Mouse (Mus musculus) liver, embryonic 11.5 days (tissue): ENCODE results near the gene Trap1a. TPM values are rescaled to one million over a fixed set of nuclear protein-coding genes. Genes with fewer than 3 reads are reported as not detected.
"Not testable (repeated sequence)": the region's sequence is repeated elsewhere in the genome, so short reads cannot be mapped to it uniquely, and the experiment has no call there.

ENCODE experiments used
- ATAC-seq: fragments of 200-750 bp; cut with Nextera tagmentation; replicated peaks from 2 replicates; pipeline ENCODE4 v1.8.0; 2017; ENCODE audit warnings: moderate number of reproducible peaks, mild to moderate bottlenecking, moderate TSS enrichment, moderate library complexity; ENCODE audit not compliant: low FRiP score
- DNase-seq: peaks from one replicate; pipeline ENCODE4 v3.0.0-alpha.2; 2017; ENCODE audit warnings: low spot score
- H3K27ac ChIP-seq: fragments of 300-500 bp; sonication (generic); 2 replicates; pipeline ENCODE4 v1.5.1; 2014; ENCODE audit warnings: mild to moderate bottlenecking, low read depth, low read length, control low read depth
- H3K27me3 ChIP-seq: fragments of 300-500 bp; sonication (generic); replicated peaks from 2 replicates; pipeline ENCODE4 v1.6.1; 2014; ENCODE audit warnings: low read length, mixed read lengths; ENCODE audit not compliant: control insufficient read depth, insufficient read depth
- H3K36me3 ChIP-seq: fragments of 300-500 bp; sonication (generic); 2 replicates; pipeline ENCODE4 v1.6.1; 2014; ENCODE audit warnings: mild to moderate bottlenecking, low read length, moderate library complexity, mixed read lengths; ENCODE audit not compliant: control insufficient read depth, insufficient read depth
- H3K4me1 ChIP-seq: fragments of 300-500 bp; sonication (generic); replicated peaks from 2 replicates; pipeline ENCODE4 v1.6.1; 2014; ENCODE audit warnings: low read length, mixed read lengths; ENCODE audit not compliant: control insufficient read depth, insufficient read depth
- H3K4me2 ChIP-seq: fragments of 300-500 bp; sonication (generic); 2 replicates; pipeline ENCODE4 v1.6.1; 2014; ENCODE audit warnings: mild to moderate bottlenecking, control low read depth, moderate library complexity
- H3K4me3 ChIP-seq: fragments of 300-500 bp; sonication (generic); 2 replicates; pipeline ENCODE4 v1.5.1; 2014; ENCODE audit warnings: low read depth, low read length, control low read depth
- H3K9ac ChIP-seq: fragments of 300-500 bp; sonication (generic); 2 replicates; pipeline ENCODE4 v1.6.1; 2014; ENCODE audit warnings: low read depth, low read length, control low read depth
- H3K9me3 ChIP-seq: fragments of 300-500 bp; sonication (generic); 2 replicates; pipeline ENCODE4 v1.6.1; 2016; ENCODE audit warnings: low read length, inconsistent platforms, mixed read lengths; ENCODE audit not compliant: control insufficient read depth
- WGBS: fragments of 180-500 bp; shearing (Covaris S2); extraction: QIAGEN DNeasy Blood & Tissue Kit; methylation state at CpG from one replicate; pipeline ENCODE4 v1.1.7; 2014; 5-methylcytosine and 5-hydroxymethylcytosine counted together
- polyA plus RNA-seq: library from polyadenylated mRNA; unstranded; fragments of >200 nt; fragmentation: Nextera tagmentation; extraction: Ambion mirVana; gene quantifications from 2 replicates; pipeline ENCODE4 v1.2.1, GENCODE M21; 2014

Trap1a gene
- polyA plus RNA-seq: 0.56 and 0.70 TPM in 2 replicates

DNA sequence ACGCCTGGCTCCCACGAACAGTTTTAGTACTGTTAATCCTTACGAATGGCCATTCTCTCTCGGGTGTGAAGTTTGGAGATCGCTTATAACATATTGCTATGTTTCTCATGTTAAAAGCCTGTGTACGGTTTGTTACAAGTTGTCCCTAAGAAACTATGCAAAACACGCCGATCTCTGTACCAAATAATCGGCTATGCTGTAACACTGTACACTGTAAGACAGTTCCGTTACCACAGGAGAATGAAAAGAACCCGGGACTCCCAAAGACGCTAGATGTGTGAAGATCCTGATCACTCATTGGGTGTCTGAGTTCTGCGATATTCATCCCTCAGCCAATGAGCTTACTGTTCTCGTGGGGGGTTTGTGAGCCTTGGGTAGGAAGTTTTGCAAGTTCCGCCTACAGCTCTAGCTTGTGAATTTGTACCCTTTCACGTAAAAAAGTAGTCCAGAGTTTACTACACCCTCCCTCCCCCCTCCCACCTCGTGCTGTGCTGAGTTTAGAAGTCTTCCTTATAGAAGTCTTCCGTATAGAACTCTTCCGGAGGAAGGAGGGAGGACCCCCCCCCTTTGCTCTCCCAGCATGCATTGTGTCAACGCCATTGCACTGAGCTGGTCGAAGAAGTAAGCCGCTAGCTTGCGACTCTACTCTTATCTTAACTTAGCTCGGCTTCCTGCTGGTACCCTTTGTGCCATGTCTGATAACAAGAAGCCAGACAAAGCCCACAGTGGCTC, at the start of gene Trap1a:
Trap1a (plus strand) TSS at position 421 of the 732 bp plus-strand sequence.
- H3K36me3 ChIP-seq: no peaks in the 10 kb centered on the region
- H3K9me3 ChIP-seq: no peaks in the 10 kb centered on the region
- H3K9ac ChIP-seq: no peak within 1 kb of the TSS
- no peaks in the 10 kb centered on the region for H3K4me1 ChIP-seq
- H3K27ac ChIP-seq: no peak within 1 kb of the TSS
- WGBS: 85% methylated on average over 24 of the region's 24 CpGs
- no peak within 1 kb of the TSS for H3K4me3 ChIP-seq
- DNase-seq: no peak
- H3K27me3 ChIP-seq: peaks cover 4% of the 10 kb centered on the region; the same call in 1 of the 2 replicates
- H3K4me2 ChIP-seq: no peak within 1 kb of the TSS
- ATAC-seq: no peak

DNA sequence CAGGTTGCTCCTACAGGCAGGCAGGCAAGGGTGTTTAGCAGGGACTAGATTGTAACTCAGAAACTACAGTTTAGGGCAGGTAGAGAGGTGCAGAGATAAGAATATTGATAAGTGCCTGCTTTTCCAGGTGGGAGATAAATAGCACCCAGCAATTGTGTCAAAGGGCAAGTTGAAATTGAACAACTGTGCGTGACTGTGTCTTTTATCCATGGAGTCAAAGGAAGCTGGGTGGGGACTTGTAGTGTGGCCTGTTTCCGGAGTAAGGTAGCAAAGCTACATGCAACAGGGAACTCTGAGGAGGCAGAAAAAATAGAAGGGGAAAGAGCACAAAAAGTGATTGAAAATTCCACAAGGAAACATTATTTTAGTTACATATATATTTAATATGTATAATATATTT, 40.4 kb upstream of the Trap1a start:
- DNase-seq: no peak

DNA sequence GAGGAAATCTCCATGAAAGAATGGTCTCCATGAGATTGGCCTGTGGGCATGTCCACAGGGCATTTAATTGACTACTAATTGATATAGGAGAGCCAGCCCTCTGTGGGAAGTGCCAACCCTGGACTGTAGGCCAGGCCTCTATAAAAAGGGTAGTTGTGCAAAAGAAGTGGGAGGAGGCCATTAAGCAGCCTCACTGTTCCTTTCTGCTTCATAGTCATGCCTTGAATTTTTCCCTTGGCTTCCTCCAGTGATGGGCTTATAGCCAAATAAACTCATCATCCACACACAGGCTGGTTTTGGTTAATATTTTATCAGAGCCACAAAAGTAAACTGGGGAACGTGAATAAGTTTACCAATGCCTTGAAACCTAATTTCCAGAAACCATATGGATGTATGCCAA, 38.2 kb upstream of the Trap1a start:
- H3K9ac ChIP-seq: no peak overlapping the region
- no peak overlapping the region for H3K4me2 ChIP-seq
- H3K4me1 ChIP-seq: no peaks in the 10 kb centered on the region
- H3K27me3 ChIP-seq: no peaks in the 10 kb centered on the region
- no peaks in the 10 kb centered on the region for H3K9me3 ChIP-seq
- WGBS: 69% methylated on average over 1 of the region's 1 CpGs
- DNase-seq (no peak), ATAC-seq (no peak)
- H3K36me3 ChIP-seq: no peaks in the 10 kb centered on the region
- H3K4me3 ChIP-seq: no peak overlapping the region
- no peak overlapping the region for H3K27ac ChIP-seq

More for the DNA sequence above, 40.4 kb upstream of the Trap1a start:
- Histone ChIP-seq H3K9me3 (no peaks in the 10 kb centered on the region), H3K36me3 (no peaks in the 10 kb centered on the region), H3K4me1 (no peaks in the 10 kb centered on the region), H3K9ac (no peak overlapping the region), H3K27ac (no peak overlapping the region), H3K4me2 (no peak overlapping the region), H3K4me3 (no peak overlapping the region), H3K27me3 (no peaks in the 10 kb centered on the region)
- 71% methylated on average over 2 of the region's 2 CpGs for WGBS
- ATAC-seq: no peak

- not testable (repeated sequence) for H3K9ac ChIP-seq, H3K9me3 ChIP-seq, H3K4me1 ChIP-seq, H3K4me3 ChIP-seq, ATAC-seq, H3K27me3 ChIP-seq, H3K36me3 ChIP-seq, H3K4me2 ChIP-seq, H3K27ac ChIP-seq, DNase-seq
- WGBS: 82% methylated on average over 5 of the region's 5 CpGs
These were observed 16.1 kb upstream of the Trap1a start for GRCm38 (mm10) chrX:139317356-139317755.

DNA sequence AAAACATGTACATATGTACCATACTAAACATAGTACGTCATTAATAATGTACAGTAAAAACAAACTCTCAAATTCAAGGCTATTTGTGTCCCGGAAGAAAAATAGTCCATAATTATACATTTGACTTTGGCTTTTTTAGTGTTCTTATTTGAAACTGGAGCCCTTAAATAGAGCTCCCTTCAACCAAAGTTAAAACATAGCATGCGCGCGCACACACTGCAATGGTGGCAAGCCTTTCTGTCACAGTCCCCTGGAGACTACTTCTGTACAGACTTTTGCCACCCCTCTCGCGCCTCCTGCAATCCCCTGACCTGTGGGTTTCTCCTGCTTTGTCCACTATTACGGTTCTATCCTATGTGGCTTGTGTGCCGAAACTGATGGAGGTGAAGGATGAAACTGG, 900 bp upstream of the Trap1a start:
- DNase-seq: no peak
- Histone ChIP-seq H3K4me1 (no peaks in the 10 kb centered on the region), H3K4me2 (no peak overlapping the region), H3K9ac (no peak overlapping the region), H3K27me3 (no peaks in the 10 kb centered on the region), H3K27ac (no peak overlapping the region), H3K36me3 (no peaks in the 10 kb centered on the region), H3K9me3 (no peaks in the 10 kb centered on the region), H3K4me3 (no peak overlapping the region)
- ATAC-seq: no peak
- 95% methylated on average over 9 of the region's 9 CpGs for WGBS

DNA sequence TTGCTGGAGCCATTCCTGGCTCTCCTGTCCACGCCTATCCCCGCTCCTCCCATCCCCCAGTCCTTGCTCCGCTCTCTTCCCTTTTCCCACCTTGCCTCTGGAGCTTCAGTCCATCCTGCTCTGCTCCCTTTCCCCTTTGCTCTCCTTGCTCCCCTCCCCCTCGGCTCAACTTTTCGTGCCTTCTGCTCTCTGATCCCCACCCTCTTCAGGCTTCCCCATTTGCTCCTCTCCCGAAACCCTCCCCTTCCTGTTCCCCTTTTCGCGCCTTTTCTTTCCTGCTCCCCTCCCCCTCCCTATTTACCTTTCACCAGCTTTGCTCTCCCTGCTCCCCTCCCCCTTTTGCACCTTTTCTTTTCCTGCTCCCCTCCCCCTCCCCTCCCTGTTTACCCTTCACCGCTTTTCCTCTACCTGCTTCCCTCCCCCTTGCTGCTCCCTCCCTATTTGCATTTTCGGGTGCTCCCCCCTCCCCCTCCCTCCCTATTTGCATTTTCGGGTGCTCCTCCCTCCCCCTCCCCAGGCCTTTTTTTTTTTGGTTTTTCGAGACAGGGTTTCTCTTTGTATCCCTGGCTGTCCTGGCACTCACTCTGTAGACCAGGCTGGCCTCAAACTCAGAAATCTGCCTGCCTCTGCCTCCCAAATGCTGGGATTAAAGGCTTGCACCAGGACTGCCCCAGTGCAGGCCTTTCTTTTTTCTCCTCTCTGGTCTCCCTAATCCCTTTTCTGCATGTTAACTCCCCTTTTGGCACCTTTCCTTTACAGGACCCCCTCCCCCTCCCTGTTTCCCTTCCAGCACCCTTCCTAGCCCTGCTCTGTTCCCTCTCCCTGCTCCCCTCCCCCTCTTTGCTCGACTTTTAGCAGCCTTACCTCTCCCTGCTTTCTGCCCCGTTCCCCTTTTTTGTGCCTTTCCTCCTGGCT, 1.3 kb downstream of the Trap1a start:
- WGBS: 71% methylated on average over 14 of the region's 14 CpGs
- no peak for ATAC-seq
- no peaks in the 10 kb centered on the region for H3K9me3 ChIP-seq
- no peaks in the 10 kb centered on the region for H3K4me1 ChIP-seq
- H3K9ac ChIP-seq: no peak overlapping the region
- H3K27ac ChIP-seq: no peak overlapping the region
- H3K4me2 ChIP-seq: no peak overlapping the region
- no peak overlapping the region for H3K4me3 ChIP-seq
- no peak for DNase-seq
- H3K36me3 ChIP-seq: no peaks in the 10 kb centered on the region
- peaks cover 5% of the 10 kb centered on the region; the same call in 1 of the 2 replicates for H3K27me3 ChIP-seq

GRCm38 (mm10) chrX:139335419-139336074, 2.1 kb downstream of the Trap1a start:
- Histone ChIP-seq H3K27ac (no peak overlapping the region), H3K4me3 (no peak overlapping the region), H3K4me2 (no peak overlapping the region), H3K27me3 (peaks cover 5% of the 10 kb centered on the region; the same call in 1 of the 2 replicates), H3K9me3 (no peaks in the 10 kb centered on the region), H3K36me3 (no peaks in the 10 kb centered on the region), H3K4me1 (no peaks in the 10 kb centered on the region), H3K9ac (no peak overlapping the region)
- DNase-seq (no peak), ATAC-seq (no peak)
- 76% methylated on average over 3 of the region's 3 CpGs for WGBS

DNA sequence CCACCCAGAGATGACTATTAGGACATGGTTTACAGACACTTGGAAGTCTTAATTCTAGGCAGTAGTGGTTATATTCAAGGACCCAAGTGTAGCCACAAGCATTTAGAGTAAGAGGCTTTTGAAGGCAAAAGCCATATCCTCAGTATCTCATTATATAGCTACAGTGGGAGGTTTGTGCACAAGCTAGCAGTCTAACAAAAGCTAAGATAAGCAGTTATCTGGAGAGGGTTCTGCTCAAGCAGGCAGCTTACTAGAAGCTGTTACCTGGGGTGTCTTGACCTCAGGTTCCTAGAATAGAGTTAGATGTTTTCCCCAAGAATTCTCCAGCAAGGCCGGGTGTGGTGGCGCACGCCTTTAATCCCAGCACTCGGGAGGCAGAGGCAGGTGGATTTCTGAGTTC, 6.1 kb downstream of the Trap1a start:
- WGBS: 99% methylated on average over 4 of the region's 4 CpGs
- no peak for ATAC-seq
- no peak overlapping the region for H3K27ac ChIP-seq
- no peaks in the 10 kb centered on the region for H3K36me3 ChIP-seq
- no peak overlapping the region for H3K4me3 ChIP-seq
- no peaks in the 10 kb centered on the region for H3K4me1 ChIP-seq
- H3K27me3 ChIP-seq: peaks cover 5% of the 10 kb centered on the region; the same call in 1 of the 2 replicates
- H3K4me2 ChIP-seq: no peak overlapping the region
- no peaks in the 10 kb centered on the region for H3K9me3 ChIP-seq
- no peak for DNase-seq
- H3K9ac ChIP-seq: no peak overlapping the region
